Mouse (Mus musculus) megakaryocyte, adult 5-6 weeks (primary cell): ENCODE measurements around the gene Zfp62. TPM values are rescaled to one million over a fixed set of nuclear protein-coding genes. Genes with fewer than 3 reads are reported as not detected.
"Not testable (repeated sequence)": the region's sequence is repeated elsewhere in the genome, so short reads cannot be mapped to it uniquely, and the experiment has no call there.

Experiments
- ATAC-seq: 2 replicates; pipeline ENCODE4 v1.8.0; 2016; ENCODE audit warnings: mild to moderate bottlenecking, inconsistent platforms; ENCODE audit not compliant: poor library complexity, severe bottlenecking
- total RNA-seq, 2 experiments: library from RNA; stranded (forward) in 1 of 2; stranded (reverse) in 1 of 2; fragments of 153-499, 151-499 nt in 1 of 2; fragments of 221-1000, 200-1000 nt in 1 of 2; gene quantifications; 2 replicates each; pipeline versions ENCODE4 v1.2.3 to v1.2.4; 2015 to 2017

The Zfp62 gene
- total RNA-seq (2015) (46.3 and 59.7 TPM in 2 replicates), total RNA-seq (2017) (59.0 and 80.3 TPM in 2 replicates)

GRCm38 (mm10) chr11:49203129-49203768 is at the start of gene Zfp62:
Zfp62 (plus strand) TSS chr11:49203292.
- peak; percentile 82 for ATAC-seq

GRCm38 (mm10) chr11:49154077-49154476 is 49.0 kb upstream of the Zfp62 start, which contains the start of gene Olfr1394:
Olfr1394 (plus strand) TSS chr11:49154377.
- no peak for ATAC-seq

- peak; percentile 65 for ATAC-seq
Observed at GRCm38 (mm10) chr11:49156821-49157814, 46.0 kb upstream of the Zfp62 start.

GRCm38 (mm10) chr11:49168839-49169611 is 34.1 kb upstream of the Zfp62 start:
- peak; percentile 25; the same call in 1 of the 2 replicates for ATAC-seq

- peak; percentile 88 for ATAC-seq
Observed at GRCm38 (mm10) chr11:49170576-49170975, 32.5 kb upstream of the Zfp62 start.

GRCm38 (mm10) chr11:49175345-49175744 is 27.7 kb upstream of the Zfp62 start:
- peak; percentile 33 for ATAC-seq

- ATAC-seq: not testable (repeated sequence)
Observed at GRCm38 (mm10) chr11:49176047-49176779, 26.9 kb upstream of the Zfp62 start.

- ATAC-seq: no peak
Observed at GRCm38 (mm10) chr11:49183172-49183571, 19.9 kb upstream of the Zfp62 start.

GRCm38 (mm10) chr11:49186452-49186851 is 16.6 kb upstream of the Zfp62 start:
- no peak for ATAC-seq

- ATAC-seq: no peak
Observed at GRCm38 (mm10) chr11:49186955-49187488, 16.1 kb upstream of the Zfp62 start, which contains the start of gene Btnl9. Btnl9 (minus strand) TSS chr11:49187159.

- no peak for ATAC-seq
Observed at GRCm38 (mm10) chr11:49187701-49188100, 15.4 kb upstream of the Zfp62 start.

GRCm38 (mm10) chr11:49189737-49190136 is 13.4 kb upstream of the Zfp62 start:
- ATAC-seq: peak; percentile 84

- no peak for ATAC-seq
Observed at GRCm38 (mm10) chr11:49191083-49191482, 12.0 kb upstream of the Zfp62 start.

- not testable (repeated sequence) for ATAC-seq
Observed at GRCm38 (mm10) chr11:49194771-49195170, 8.3 kb upstream of the Zfp62 start.

- ATAC-seq: peak; percentile 57; the same call in 1 of the 2 replicates
Observed at GRCm38 (mm10) chr11:49195819-49196322, 7.2 kb upstream of the Zfp62 start.

- no peak for ATAC-seq
Observed at GRCm38 (mm10) chr11:49200666-49201065, 2.4 kb upstream of the Zfp62 start.

GRCm38 (mm10) chr11:49201142-49201541 is 1.9 kb upstream of the Zfp62 start:
- no peak for ATAC-seq

GRCm38 (mm10) chr11:49202071-49202470 is 1.0 kb upstream of the Zfp62 start:
- ATAC-seq: no peak

GRCm38 (mm10) chr11:49202523-49203061 is 500 bp upstream of the Zfp62 start:
- ATAC-seq: 0 out of 2 replicates have a peak, but pooled peaks have one; percentile 7
